Mouse (Mus musculus): ENCODE measurements at regions not wholly inside any gene's neighbourhood (a gene's known extent, or its start where the extent isn't known, plus 50 kb on each side); places are given as distances from the start of the nearest gene placed in this dataset.

- TF ChIP-seq CTCF (IDR thresholded peaks at IDR 0.05; ENCODE audit: control insufficient read depth, insufficient read depth, insufficient read length): no peak
- no peak for TF ChIP-seq USF1 (IDR thresholded peaks at IDR 0.05; ENCODE audit: low read depth)
- TF ChIP-seq MAX (IDR thresholded peaks at IDR 0.05): no peak
- no peak for TF ChIP-seq MYOG (IDR thresholded peaks at IDR 0.05; ENCODE audit: control insufficient read depth, extremely low read depth, insufficient read length)
- TF ChIP-seq MYOD1 (IDR thresholded peaks at IDR 0.05; ENCODE audit: control insufficient read depth, insufficient read length, low read depth): no peak
- no peak for TF ChIP-seq CEBPB (IDR thresholded peaks at IDR 0.05; ENCODE audit: low read depth)
Observed at GRCm38 (mm10) chr2:117745767-117746166, 365.9 kb upstream of the Thbs1 start.

Measured in C2C12 (cell line).